In genomic region chr4:106375857-106376256, GRCm38 (mm10) we compare ENCODE assay signal across 9 mouse cellular contexts. TPM values are rescaled to one million over a fixed set of nuclear protein-coding genes. Genes with fewer than 3 reads are reported as not detected.
A peak's percentile ranks its signal among the peaks of the same experiment; 100 is the strongest.
DNase-seq lines count a peak whose midpoint lies in the region; ATAC-seq and TF ChIP-seq lines count a peak whose summit lies in the region.
"Had no signal": no experiment of that assay in that cellular context is flagged by ENCODE, and none has a peak within 500 bp of the region (broad histone marks: within the 10 kb centered on the region; RNA-seq: fewer than 3 reads in every experiment).

No protein-coding gene starts in this region.

- no peak overlapping the region for H3K9ac ChIP-seq in kidney, embryonic 15.5 days
- H3K9ac ChIP-seq in forebrain, embryonic 14.5 days (ENCODE audit: low read length): no peak overlapping the region
- no peak overlapping the region for H3K9ac ChIP-seq in hindbrain, postnatal 0 days (replicated peaks; ENCODE audit: low read length)
- H3K9ac ChIP-seq in neural tube, embryonic 11.5 days (ENCODE audit: low read length): no peak overlapping the region
- H3K9ac ChIP-seq: embryonic facial prominence, embryonic 15.5 days had no signal

- H3K27ac ChIP-seq in kidney, adult 2 months (ENCODE audit: insufficient read depth, low read depth, low read length): no peak overlapping the region
- no peak overlapping the region for H3K27ac ChIP-seq in kidney, embryonic 15.5 days
- H3K27ac ChIP-seq in forebrain, embryonic 14.5 days (ENCODE audit: low read depth, low read length): no peak overlapping the region
- no peak overlapping the region for H3K27ac ChIP-seq in hindbrain, postnatal 0 days
- H3K27ac ChIP-seq in neural tube, embryonic 11.5 days (ENCODE audit: low read depth, low read length): no peak overlapping the region
- H3K27ac ChIP-seq: embryonic facial prominence, embryonic 15.5 days had no signal

- no peaks in the 10 kb centered on the region for H3K27me3 ChIP-seq in kidney, adult 2 months (replicated peaks; ENCODE audit: control insufficient read depth, insufficient read depth, low read length)
- no peaks in the 10 kb centered on the region for H3K27me3 ChIP-seq in kidney, embryonic 15.5 days
- no peaks in the 10 kb centered on the region for H3K27me3 ChIP-seq in forebrain, embryonic 14.5 days (replicated peaks; ENCODE audit: control insufficient read depth, insufficient read depth, low read length)
- H3K27me3 ChIP-seq in hindbrain, postnatal 0 days (ENCODE audit: insufficient read depth, low read length): no peaks in the 10 kb centered on the region
- H3K27me3 ChIP-seq in neural tube, embryonic 11.5 days (ENCODE audit: control insufficient read depth, insufficient read depth, low read length): no peaks in the 10 kb centered on the region
- H3K27me3 ChIP-seq: embryonic facial prominence, embryonic 15.5 days had no signal

- peaks cover 13% of the 10 kb centered on the region for H3K36me3 ChIP-seq in kidney, adult 2 months (ENCODE audit: control insufficient read depth, insufficient read depth, low read length)
- peaks cover 84% of the 10 kb centered on the region for H3K36me3 ChIP-seq in kidney, embryonic 15.5 days
- H3K36me3 ChIP-seq in forebrain, embryonic 14.5 days (ENCODE audit: control insufficient read depth, insufficient read depth, low read length): peaks cover 71% of the 10 kb centered on the region
- H3K36me3 ChIP-seq in hindbrain, postnatal 0 days (ENCODE audit: insufficient read depth, low read length): peaks cover 48% of the 10 kb centered on the region
- peaks cover 6% of the 10 kb centered on the region; the same call in 1 of the 2 replicates for H3K36me3 ChIP-seq in neural tube, embryonic 11.5 days (ENCODE audit: control insufficient read depth, insufficient read depth, low read length)

- ATAC-seq in kidney, embryonic 15.5 days (replicated peaks; ENCODE audit: low FRiP score): no peak
- no peak for ATAC-seq in forebrain, embryonic 14.5 days
- 0 out of 2 replicates have a peak, but pooled peaks have one; percentile 53 for ATAC-seq in hindbrain, postnatal 0 days
- no peak for ATAC-seq in neural tube, embryonic 11.5 days (ENCODE audit: insufficient read depth, low FRiP score, low TSS enrichment)

- no peak for TF ChIP-seq POLR2A in kidney, adult 2 months (IDR thresholded peaks at IDR 0.05; ENCODE audit: low read depth, low read length)

- peak; percentile 86 for DNase-seq in kidney, adult 2 months
- DNase-seq in c-Kit-negative CD71-positive TER-119-positive erythroid progenitor cells, embryonic 14.5 days (ENCODE audit: low read depth, low spot score): peak; percentile 71
- DNase-seq in forebrain, embryonic 14.5 days (ENCODE audit: low spot score): peak; percentile 91
- DNase-seq in hindbrain, postnatal 0 days (ENCODE audit: low spot score): peak; percentile 92
- DNase-seq in left cerebral cortex, postnatal 14 days (ENCODE audit: low spot score in 2 of 2): peak; percentile 87 to 88
- peak; percentile 83 for DNase-seq in neural tube, embryonic 11.5 days (ENCODE audit: low spot score)
- DNase-seq in thymus, adult 18-20 months: peak; percentile 15 to 40

- WGBS in kidney, adult 2 months: 28% methylated on average over 1 of the region's 1 CpGs
- 62% methylated on average over 1 of the region's 1 CpGs for WGBS in kidney, embryonic 15.5 days
- 48% methylated on average over 1 of the region's 1 CpGs for WGBS in forebrain, embryonic 14.5 days
- WGBS in hindbrain, postnatal 0 days: 31% methylated on average over 1 of the region's 1 CpGs
- 81% methylated on average over 1 of the region's 1 CpGs for WGBS in neural tube, embryonic 11.5 days

- intact Hi-C loops in left cerebral cortex, postnatal 14 days (cut with DNase I): loop anchor here (1.0 kb wide), 1 partner anchor 148 kb away; no protein-coding TSS in a partner anchor

- no peaks in the 10 kb centered on the region for H3K9me3 ChIP-seq in kidney, embryonic 15.5 days (replicated peaks)
- H3K9me3 ChIP-seq in forebrain, embryonic 14.5 days (replicated peaks; ENCODE audit: control insufficient read depth, low read length): no peaks in the 10 kb centered on the region
- H3K9me3 ChIP-seq in hindbrain, postnatal 0 days (ENCODE audit: low read length): no peaks in the 10 kb centered on the region
- H3K9me3 ChIP-seq in neural tube, embryonic 11.5 days (ENCODE audit: control insufficient read depth, low read length): no peaks in the 10 kb centered on the region
- H3K9me3 ChIP-seq: embryonic facial prominence, embryonic 15.5 days had no signal

- no peak overlapping the region for H3K4me3 ChIP-seq in kidney, adult 2 months (ENCODE audit: insufficient read depth, low read depth, low read length)
- H3K4me3 ChIP-seq in kidney, embryonic 15.5 days (replicated peaks): no peak overlapping the region
- H3K4me3 ChIP-seq in forebrain, embryonic 14.5 days (ENCODE audit: low read depth, low read length): no peak overlapping the region
- no peak overlapping the region for H3K4me3 ChIP-seq in hindbrain, postnatal 0 days (ENCODE audit: low read length)
- no peak overlapping the region for H3K4me3 ChIP-seq in neural tube, embryonic 11.5 days (ENCODE audit: low read depth, low read length)
- H3K4me3 ChIP-seq: embryonic facial prominence, embryonic 15.5 days had no signal

- no peak overlapping the region for H3K4me2 ChIP-seq in kidney, embryonic 15.5 days
- H3K4me2 ChIP-seq in forebrain, embryonic 14.5 days (ENCODE audit: low read length): no peak overlapping the region
- no peak overlapping the region for H3K4me2 ChIP-seq in hindbrain, postnatal 0 days (ENCODE audit: low read depth, low read length)
- no peak overlapping the region for H3K4me2 ChIP-seq in neural tube, embryonic 11.5 days (ENCODE audit: low read depth)
- H3K4me2 ChIP-seq: embryonic facial prominence, embryonic 15.5 days had no signal

- no peaks in the 10 kb centered on the region for H3K4me1 ChIP-seq in kidney, adult 2 months (ENCODE audit: control insufficient read depth, insufficient read depth, low read length)
- no peaks in the 10 kb centered on the region for H3K4me1 ChIP-seq in kidney, embryonic 15.5 days
- H3K4me1 ChIP-seq in forebrain, embryonic 14.5 days (ENCODE audit: control insufficient read depth, insufficient read depth, low read length): no peaks in the 10 kb centered on the region
- no peaks in the 10 kb centered on the region for H3K4me1 ChIP-seq in hindbrain, postnatal 0 days (ENCODE audit: insufficient read depth, low read length)
- H3K4me1 ChIP-seq in neural tube, embryonic 11.5 days (ENCODE audit: control insufficient read depth, insufficient read depth, low read length): no peaks in the 10 kb centered on the region
- H3K4me1 ChIP-seq: embryonic facial prominence, embryonic 15.5 days had no signal

- TF ChIP-seq CTCF in kidney, adult 2 months (conservative IDR thresholded peaks at IDR 0.05; ENCODE audit: insufficient read depth, insufficient read length, low read depth, low read length): peak; percentile 77
- TF ChIP-seq CTCF in hindbrain, postnatal 0 days (IDR thresholded peaks at IDR 0.05; ENCODE audit: low read depth): peak; percentile 91

RNA-seq across cellular contexts. Expression of gene Usp24, which starts 59.8 kb away (rescaled TPM):
- 21.4 and 22.3 TPM in 2 replicates for polyA plus RNA-seq in kidney, adult 2 months (2012; rRNA removed)
- polyA plus RNA-seq in kidney, embryonic 15.5 days (2015; fragmentation: Nextera tagmentation; extraction: Ambion mirVana): 8.3 and 9.3 TPM in 2 replicates
- polyA plus RNA-seq in forebrain, embryonic 14.5 days (2014; fragmentation: Nextera tagmentation; extraction: Ambion mirVana): 7.2 and 9.1 TPM in 2 replicates
- 28.8 and 39.2 TPM in 2 replicates for total RNA-seq in hindbrain, postnatal 0 days (2014; rRNA removed)
- 9.6 and 9.7 TPM in 2 replicates for polyA plus RNA-seq in hindbrain, postnatal 0 days (2015; fragmentation: Nextera tagmentation; extraction: Ambion mirVana)
- total RNA-seq in left cerebral cortex, postnatal 14 days (2021): 10 to 100 TPM; 39.6 to 40.5 TPM
- polyA plus RNA-seq in neural tube, embryonic 11.5 days (2014; fragmentation: Nextera tagmentation; extraction: Ambion mirVana): 9.8 and 10.9 TPM in 2 replicates

Comparison
In these comparisons a context has a peak if more than half of its experiments do, and no peak if none do; other contexts are left out.
1. DNase-seq: peak in every context shown above with its lines; median percentile 92 in hindbrain, postnatal 0 days; 91 in forebrain, embryonic 14.5 days; 88 in left cerebral cortex, postnatal 14 days; 86 in kidney, adult 2 months; 83 in neural tube, embryonic 11.5 days; 71 in c-Kit-negative CD71-positive TER-119-positive erythroid progenitor cells, embryonic 14.5 days; 28 in thymus, adult 18-20 months.